Mouse (Mus musculus): Measurements from ENCODE around the gene Ctdsp2.

Gene Ctdsp2

GRCm38 (mm10) chr10:126990313-126991056 is 12.0 kb downstream of the Ctdsp2 start:
- peak; percentile 95 for DNase-seq (ENCODE audit: low spot score)

DNA sequence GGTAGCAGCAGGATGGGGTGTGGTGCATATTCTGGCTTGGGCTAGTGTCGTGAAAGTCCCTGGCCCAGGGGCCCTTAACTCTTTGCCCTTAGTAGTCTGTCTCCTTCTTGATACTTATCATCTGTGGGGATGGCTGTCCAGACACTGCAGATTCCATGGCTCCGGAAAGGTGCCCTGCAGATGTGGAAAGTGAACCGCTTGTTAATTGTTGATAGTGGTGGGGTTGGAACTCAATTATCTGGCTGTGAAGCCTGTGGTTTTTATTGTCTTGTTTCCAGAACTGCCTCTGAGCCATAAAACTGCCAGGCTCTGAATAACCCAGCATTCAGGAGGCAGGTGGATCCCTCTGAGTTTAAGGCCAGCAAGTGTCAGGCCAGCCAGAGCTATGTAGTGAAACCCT is 13.2 kb downstream of the Ctdsp2 start:
- no peak for DNase-seq (ENCODE audit: low spot score)

- DNase-seq (ENCODE audit: low spot score) = no peak
Observed at GRCm38 (mm10) chr10:126993621-126994020, 15.1 kb downstream of the Ctdsp2 start.

DNA sequence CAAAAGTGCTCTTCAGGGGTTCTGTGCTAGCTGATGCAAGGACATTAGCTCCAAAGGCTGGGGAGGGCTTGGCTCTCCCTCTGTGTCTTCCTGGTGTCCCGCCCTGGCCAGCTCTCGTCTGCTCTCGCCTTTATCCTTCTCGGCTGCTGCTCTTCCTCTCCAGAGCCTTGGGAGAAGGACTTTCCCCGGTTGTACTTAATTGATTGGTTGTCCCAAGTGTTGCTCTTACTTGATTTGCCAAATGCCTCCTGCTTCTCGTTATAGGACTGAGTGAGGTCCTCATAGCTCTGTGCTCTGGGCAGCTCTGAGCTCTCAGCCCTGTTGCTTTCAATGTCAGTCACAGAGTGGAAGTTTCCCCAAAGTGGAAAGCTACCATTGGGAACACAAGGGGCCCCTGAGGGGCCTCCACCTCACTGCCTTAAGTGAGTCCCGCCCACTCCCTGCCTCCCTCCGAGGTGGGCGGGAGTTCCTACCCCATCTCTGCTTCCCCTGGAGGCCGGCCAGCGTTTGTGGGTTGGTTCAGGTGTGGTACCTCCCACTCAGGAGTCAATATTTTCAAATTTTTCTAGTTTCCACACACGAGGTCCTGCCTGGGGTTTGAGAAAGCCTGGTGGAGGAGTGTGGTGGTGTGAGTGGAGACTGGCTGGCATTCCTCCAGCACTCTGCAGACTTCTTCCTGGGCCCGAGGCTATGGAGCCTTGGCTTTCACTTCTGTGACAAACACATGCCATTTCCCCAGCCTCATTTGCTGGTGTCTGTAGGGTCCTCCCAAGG is 19.0 kb downstream of the Ctdsp2 start:
- no peak for DNase-seq (ENCODE audit: low spot score)

DNA sequence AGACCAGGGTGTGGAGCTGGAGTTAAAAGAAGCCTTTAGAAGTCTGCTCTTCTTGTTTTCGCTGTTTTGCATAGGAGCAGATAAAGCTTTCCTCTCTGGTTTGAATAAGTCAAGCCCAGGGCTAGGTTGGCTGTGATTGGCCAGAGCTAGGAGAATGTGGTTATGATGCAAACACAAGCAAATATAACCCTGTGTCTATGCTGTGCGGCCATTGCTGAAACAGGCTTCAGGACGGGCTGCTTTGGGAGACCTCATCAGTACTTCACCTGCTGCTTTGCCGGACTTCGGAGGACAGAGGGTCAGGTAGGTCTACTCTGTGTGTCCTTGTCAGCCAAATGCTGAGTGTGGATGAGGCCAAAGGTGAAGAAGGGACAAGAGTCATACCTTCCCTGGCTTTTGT is 22.0 kb downstream of the Ctdsp2 start, which contains the start of gene Avil:
TSS of gene Avil (plus strand) at position 181 of the 400 bp plus-strand sequence.
- DNase-seq (ENCODE audit: low spot score) = no peak

GRCm38 (mm10) chr10:127001297-127001696 is 22.8 kb downstream of the Ctdsp2 start:
- DNase-seq (ENCODE audit: low spot score) = no peak

DNA sequence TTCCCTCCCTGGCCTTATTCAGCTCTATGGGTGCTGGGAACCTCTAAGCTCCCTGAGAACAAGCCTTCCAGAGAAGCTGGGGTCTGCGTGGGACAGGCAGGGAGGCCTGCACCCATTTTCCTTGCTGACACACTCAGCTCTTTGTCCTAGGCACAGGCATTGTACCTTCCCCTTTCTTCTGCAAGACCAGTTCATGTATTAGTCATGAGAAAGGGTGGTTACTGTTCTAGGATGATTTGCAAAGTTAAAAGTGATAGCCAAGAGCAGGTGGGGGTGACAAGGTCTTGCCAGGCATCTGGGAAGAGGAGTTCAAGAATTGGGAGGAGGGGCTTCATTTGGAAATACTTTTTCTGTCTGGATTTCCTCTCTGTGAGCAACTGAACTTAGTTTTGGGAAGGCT is 23.5 kb downstream of the Ctdsp2 start:
- DNase-seq (ENCODE audit: low spot score) = no peak

DNA sequence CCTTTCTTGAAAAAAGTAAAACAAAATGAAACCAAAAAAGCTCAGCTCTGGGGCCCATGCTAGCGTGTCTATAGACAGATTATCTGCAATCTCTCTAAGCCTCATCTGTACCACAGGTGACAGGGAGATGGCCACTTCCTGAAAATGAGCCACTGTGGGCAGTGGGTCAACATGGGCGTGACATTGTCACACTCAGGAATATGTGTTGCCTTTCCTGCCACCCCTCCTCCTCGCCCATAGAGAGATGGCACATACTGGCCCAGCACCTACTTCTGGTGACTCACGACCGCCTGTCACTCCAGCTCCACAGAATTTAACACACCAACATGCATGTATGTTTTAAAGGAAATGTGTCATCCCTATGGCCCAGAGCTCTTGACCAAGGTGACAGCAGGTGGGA is 24.2 kb downstream of the Ctdsp2 start:
- DNase-seq (ENCODE audit: low spot score) = no peak

DNA sequence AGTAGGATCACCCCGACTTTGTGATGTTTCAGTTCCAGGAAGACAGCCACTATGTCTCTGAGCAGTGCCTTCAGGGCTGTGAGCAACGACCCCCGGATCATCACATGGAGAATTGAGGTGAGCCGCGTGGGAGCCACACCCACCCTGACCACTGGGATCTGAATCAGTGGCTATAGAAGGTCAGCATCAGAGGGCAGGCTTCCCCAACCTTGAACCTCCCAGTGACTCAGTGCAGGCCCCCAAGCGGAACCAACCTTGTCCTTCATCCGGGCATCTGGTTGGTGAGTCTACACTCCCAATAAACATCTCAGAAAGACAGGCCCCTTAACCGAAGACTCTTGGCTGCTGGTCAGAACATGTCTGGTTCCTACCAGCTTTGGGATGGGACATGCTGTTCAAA is 24.8 kb downstream of the Ctdsp2 start:
- no peak for DNase-seq (ENCODE audit: low spot score)

- DNase-seq (ENCODE audit: low spot score) = no peak
Observed at GRCm38 (mm10) chr10:127003806-127004205, 25.3 kb downstream of the Ctdsp2 start.

- DNase-seq (ENCODE audit: low spot score) = no peak
Observed at GRCm38 (mm10) chr10:127016488-127016887, 38.0 kb downstream of the Ctdsp2 start.

- no peak for DNase-seq (ENCODE audit: low spot score)
Observed at GRCm38 (mm10) chr10:127017071-127017470, 38.6 kb downstream of the Ctdsp2 start.

DNA sequence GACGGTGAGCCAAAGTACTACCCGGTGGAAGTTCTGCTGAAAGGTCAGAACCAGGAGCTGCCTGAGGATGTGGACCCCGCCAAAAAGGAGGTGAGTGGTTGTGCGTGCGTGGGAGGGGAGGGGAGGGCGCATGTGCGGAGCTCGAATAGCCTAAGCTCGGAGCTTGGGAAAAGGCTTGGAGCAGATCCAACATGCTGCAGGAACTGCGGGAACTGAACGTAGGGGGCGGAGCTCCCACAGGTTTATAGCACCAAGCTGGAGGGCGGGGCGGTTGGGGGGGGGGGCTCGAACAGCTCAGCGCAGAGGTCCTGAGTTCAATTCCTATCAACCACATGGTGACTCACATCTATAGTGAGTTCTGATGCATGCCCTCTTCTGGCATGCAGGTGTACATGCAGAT is 39.9 kb downstream of the Ctdsp2 start:
- DNase-seq (ENCODE audit: low spot score) = no peak

DNA sequence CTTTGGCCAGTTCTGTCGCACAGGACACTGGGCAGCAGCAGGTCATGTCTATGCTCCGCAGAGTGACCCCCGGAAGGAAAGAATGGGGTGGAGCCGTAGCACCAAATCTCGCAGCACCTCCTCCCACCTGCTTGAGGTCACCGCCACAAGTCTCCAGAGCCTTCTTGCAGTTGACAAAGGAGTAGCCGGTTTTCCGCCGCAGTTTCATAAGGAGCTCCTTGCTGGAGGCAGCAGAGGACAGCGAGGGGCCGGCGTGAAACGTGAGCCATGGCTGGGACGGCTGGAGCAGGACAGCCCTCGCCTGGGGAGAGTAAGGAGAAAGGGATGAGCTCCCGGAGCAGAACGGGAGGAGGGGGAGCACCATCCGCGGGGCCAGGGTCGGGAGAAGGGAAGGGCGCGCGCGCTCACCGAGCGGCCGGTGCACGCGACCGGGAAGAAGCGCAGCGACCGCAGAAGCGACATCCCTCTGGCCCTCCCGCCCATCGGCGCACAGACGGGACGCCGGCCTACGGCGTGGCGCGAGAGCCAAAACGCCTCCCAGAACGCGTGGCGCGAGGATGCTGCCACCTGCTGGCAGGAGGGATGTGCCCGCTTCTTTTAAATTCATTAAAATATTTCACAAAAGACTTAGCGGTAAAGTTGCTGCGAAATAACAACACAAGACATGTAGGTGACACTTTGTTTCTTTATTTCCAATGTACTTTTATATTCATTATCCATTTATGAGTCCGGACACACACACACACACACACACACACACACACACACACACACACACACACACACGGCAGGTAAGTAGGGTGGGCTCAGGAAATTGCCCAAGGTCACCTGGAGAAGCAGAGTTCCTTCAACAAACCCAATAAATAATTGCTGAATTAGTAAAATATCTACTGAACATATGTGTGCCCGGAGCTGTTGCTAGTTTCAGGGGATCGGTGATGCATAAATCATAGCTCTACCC is 52.1 kb downstream of the Ctdsp2 start, which contains the start of gene Tsfm:
TSS of gene Tsfm (minus strand) at position 505 of the 961 bp plus-strand sequence.
- DNase-seq (ENCODE audit: low spot score) = peak; percentile 94

DNA sequence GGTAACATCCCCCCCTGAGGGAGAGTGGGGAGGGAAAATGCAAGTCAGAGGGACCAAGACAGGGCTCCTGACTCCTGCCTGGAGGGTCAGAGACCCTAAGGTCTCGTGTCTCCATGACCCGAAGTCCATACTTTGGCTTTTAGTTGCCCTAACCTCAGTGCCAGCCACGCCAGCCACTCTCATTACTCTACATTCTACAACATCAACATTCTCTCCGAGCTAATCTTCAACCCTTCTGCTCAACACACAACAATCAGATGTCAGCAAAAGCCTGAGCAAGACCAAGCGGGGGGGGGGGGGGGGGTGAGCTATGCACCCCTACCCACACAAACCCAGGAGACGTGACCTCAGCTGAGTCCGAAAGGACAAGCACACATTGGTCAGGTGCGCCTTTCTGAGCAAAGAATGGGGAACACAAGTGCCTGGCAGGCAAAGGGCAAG is 54.8 kb downstream of the Ctdsp2 start:
- DNase-seq (ENCODE audit: low spot score) = no peak

DNA sequence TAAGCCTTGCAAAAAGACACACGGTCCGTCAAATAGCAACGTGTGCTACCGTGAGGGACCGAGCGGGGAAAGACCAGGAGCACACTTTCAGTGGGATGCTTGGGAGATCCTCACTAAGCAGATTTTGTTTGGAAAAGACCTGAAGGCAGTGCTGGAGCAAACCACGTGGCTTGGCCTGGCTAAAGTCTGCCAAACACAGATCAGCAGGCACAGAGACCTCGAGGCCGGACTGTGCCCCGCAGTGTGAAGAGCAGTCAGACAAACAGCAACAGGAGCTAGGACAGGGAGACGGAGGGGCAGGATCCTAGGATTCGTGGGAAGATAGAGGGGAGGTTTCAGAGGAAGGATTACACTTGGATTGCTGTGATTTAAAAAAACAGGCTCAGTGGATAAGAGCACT is 57.8 kb downstream of the Ctdsp2 start:
- no peak for DNase-seq (ENCODE audit: low spot score)

GRCm38 (mm10) chr10:127037641-127038040 is 59.1 kb downstream of the Ctdsp2 start:
- DNase-seq (ENCODE audit: low spot score) = no peak

DNA sequence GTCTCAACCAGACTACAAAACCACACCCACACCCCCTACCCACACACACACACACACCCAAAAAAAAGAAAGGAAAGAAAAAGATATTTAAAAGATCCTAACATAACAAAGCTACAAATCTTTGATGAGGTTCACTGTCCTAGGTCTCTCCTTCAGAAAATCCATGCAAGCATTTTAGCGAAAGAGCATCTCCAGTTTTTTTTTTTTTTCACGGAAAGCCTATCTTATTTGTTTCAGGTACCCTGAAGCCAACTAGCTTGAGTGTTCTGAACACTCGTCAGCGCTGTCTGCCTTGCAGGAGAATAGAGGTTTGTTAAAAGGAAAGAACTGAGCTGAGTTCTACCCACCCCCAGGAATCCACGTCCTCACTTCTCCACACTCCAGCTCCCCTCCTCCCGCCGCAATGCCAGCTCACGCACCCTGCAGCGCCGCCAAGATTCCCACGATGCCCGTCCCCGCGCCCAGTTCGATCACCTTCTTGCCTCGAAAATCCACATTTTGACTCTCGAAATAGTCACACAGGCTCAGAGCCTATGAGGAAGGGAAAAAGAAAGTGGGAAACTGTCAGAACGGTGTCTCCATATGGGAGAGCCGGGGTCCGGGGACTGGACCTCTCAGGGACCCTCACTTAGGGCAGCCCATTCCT is 62.2 kb downstream of the Ctdsp2 start:
- DNase-seq (ENCODE audit: low spot score) = no peak

DNA sequence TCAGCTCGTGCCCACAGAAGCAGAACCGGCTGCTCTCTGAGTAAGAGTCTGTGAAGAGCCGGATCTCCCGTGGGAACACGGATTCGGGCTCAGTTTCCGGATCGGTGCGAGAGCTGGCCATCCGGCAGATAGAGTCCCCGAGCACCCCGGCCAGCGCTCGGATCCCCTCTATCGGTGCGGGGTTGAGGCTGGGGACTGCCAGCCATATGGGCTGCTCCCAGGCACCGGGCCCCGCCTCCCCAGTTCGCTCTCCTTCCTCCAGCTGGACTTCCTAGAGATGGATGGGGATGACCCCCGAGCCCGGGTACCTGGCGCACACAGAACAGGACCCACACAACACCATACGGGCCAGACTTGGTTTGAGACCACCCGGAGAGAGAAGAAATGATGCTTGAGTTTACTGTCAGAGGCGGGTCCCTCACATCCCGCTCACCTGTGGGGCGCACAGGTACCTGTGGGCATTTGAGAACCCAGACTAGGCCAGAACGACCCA is 62.8 kb downstream of the Ctdsp2 start, which contains the start of the genes Mettl1 and Eef1akmt3:
TSS of gene Mettl1 (plus strand) at position 141 of the 493 bp plus-strand sequence.
TSS of gene Eef1akmt3 (minus strand) at position 240 of the 493 bp plus-strand sequence.
- peak; percentile 52 for DNase-seq (ENCODE audit: low spot score)

DNA sequence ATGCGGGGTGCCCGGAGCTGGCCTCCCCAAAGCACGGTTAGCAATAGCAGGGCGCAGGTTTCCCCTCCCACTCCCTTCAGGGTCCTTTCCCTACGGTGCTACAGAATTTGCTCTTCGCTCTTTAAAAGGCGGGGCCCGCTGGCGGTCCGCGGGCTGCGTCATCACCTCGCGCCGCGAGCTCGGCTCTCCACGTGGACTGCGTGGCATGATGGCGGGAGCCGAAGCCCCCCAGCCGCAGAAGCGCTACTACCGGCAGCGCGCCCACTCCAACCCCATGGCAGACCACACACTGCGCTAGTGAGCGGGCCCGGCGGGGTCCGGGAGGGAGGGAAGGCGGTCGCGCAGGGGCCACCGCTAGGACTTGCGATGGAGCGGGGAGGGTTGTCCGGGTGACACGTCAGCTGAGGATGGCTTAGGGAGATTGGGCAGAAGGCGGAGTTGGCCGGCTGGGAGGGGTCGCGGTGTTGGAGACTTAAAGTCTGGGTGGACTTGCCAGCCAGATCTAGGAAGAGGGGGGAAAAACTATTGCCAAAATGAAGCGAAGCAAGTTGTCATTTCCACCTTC is 63.3 kb downstream of the Ctdsp2 start:
- peak; percentile 95 for DNase-seq (ENCODE audit: low spot score)
